Mouse (Mus musculus): ENCODE measurements around the gene Defa23.
"Not testable (repeated sequence)": the region's sequence is repeated elsewhere in the genome, so short reads cannot be mapped to it uniquely, and the experiment has no call there.

Gene Defa23

GRCm38 (mm10) chr8:21054747-21055146, at the start of gene Defa23:
TSS of gene Defa23 (plus strand) at chr8:21055047.
- not testable (repeated sequence) for DNase-seq (ENCODE audit: low spot score)

GRCm38 (mm10) chr8:21006801-21007200, 48.0 kb upstream of the Defa23 start:
- no peak for DNase-seq (ENCODE audit: low spot score)

GRCm38 (mm10) chr8:21008578-21008977, 46.3 kb upstream of the Defa23 start:
- peak; percentile 22 for DNase-seq (ENCODE audit: low spot score)

- not testable (repeated sequence) for DNase-seq (ENCODE audit: low spot score)
These were observed 44.3 kb upstream of the Defa23 start for GRCm38 (mm10) chr8:21010548-21010947.

- not testable (repeated sequence) for DNase-seq (ENCODE audit: low spot score)
These were observed 29.6 kb upstream of the Defa23 start, which contains the start of gene Defa21 for GRCm38 (mm10) chr8:21025245-21025644. TSS of gene Defa21 (plus strand) at chr8:21025545.

- DNase-seq (ENCODE audit: low spot score) = not testable (repeated sequence)
These were observed 9.9 kb downstream of the Defa23 start, which contains the start of gene Defa35 for GRCm38 (mm10) chr8:21064738-21065137. TSS of gene Defa35 (plus strand) at chr8:21065038.

GRCm38 (mm10) chr8:21084142-21084541, 29.3 kb downstream of the Defa23 start, which contains the start of gene Defa25:
TSS of gene Defa25 (plus strand) at chr8:21084442.
- not testable (repeated sequence) for DNase-seq (ENCODE audit: low spot score)

- DNase-seq (ENCODE audit: low spot score) = peak; percentile 2
These were observed 38.3 kb downstream of the Defa23 start for GRCm38 (mm10) chr8:21093106-21093505.

- not testable (repeated sequence) for DNase-seq (ENCODE audit: low spot score)
These were observed 41.1 kb downstream of the Defa23 start, which contains the start of gene Gm14851 for GRCm38 (mm10) chr8:21095950-21096349. TSS of gene Gm14851 (minus strand) at chr8:21096050.
